Mouse (Mus musculus) gastrocnemius, postnatal 36 days (tissue): ENCODE results near the gene Mid1. TPM values are rescaled to one million over a fixed set of nuclear protein-coding genes. Genes with fewer than 3 reads are reported as not detected.
A peak's percentile ranks its signal among the peaks of the same experiment; 100 is the strongest.

Experiments
- DNase-seq, 2 experiments: peaks; one replicate each; pipeline ENCODE4 v3.0.0; 2022
- intact Hi-C: fragments of 180-260 bp; cut with DNase I; formaldehyde crosslinking; loops from one replicate; pipeline ENCODE4 v1.15.1; 2025
- long read RNA-seq, 2 experiments: library from polyadenylated mRNA; stranded (forward); transcript quantifications; one replicate each; pipeline ENCODE4 v2.0.0; 2021
- total RNA-seq, 2 experiments: library from RNA; stranded (reverse); gene quantifications; 2 replicates each; pipeline ENCODE4 v1.2.3; 2021

Mid1 gene
- 1 to 10 TPM; 5.5 to 7.2 TPM for total RNA-seq
- long read RNA-seq, experiment 1, partial matches to known transcripts, result 0 of 2 reads
- long read RNA-seq, experiment 1, other reads (novel, unspliced or antisense), result 2 of 2 reads
- long read RNA-seq, experiment 2, partial matches to known transcripts, result 1 of 2 reads
- long read RNA-seq, experiment 2, other reads (novel, unspliced or antisense), result 1 of 2 reads

DNA sequence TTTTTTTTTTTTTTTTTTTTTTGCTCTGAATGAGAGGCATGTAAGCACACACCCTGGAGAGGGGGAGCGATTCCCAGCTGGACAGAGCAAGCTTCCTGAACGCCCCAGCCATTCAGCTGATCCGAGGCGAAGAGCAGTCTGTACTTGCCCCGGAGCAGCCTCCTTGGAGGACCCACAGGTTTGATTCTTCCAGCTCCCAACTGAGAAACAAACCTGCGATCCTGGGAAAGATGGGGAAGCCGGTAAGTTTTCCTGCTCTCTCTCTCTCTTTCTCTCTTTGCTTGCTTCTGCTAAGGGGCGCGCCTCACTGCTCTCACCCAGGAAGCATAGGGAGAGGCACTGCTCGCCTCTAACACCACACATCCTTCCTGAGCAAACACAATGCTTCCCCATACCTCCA is at the start of gene Mid1:
Gene Mid1, plus strand, starts transcription at position 69 of the 400 bp plus-strand sequence.
- DNase-seq, result peak; percentile 8 to 31
- intact Hi-C loops, result no loop called here

DNA sequence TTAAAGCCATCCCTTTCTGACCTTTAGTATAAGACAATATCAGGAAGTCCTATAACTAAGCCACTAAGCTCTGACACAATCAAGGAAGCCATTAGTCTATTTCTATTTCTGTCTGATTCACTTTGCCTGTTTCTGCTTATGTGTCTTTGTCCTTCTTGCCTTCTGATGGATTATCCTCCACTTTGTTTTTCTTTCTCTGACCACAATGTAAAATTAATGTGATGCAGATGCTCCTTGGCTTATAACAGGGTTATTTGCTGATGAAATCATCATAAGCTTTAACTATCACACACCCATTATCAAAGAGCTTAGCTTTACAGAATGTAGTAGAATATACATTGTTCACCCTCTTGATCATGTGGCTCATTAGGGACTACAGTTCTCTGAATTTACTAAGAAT is 11.9 kb upstream of the Mid1 start:
- DNase-seq, result no peak
- intact Hi-C loops, result no loop called here

GRCm38 (mm10) chrX:169676313-169676712 is 8.7 kb upstream of the Mid1 start:
- DNase-seq, result no peak
- intact Hi-C loops, result no loop called here

DNA sequence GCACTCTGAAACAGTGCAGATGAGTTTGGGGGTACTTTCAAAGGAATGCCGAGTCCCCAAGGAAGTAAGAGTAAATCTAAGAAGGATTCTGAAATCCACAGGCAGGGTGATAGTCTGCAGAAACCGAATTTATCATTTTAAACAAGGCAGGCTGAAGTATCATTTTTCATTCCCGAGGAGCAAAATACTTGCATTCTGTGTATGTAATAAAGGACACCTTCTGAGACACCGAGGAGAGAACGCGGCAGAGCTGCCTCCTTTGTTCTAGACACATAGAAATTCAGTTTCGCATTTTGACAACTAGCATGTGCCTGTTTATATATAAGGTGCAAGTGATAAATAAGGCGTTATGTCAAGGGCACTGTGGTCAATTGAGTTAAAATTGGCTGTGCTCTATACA is 732 bp downstream of the Mid1 start:
- intact Hi-C loops, result no loop called here
- DNase-seq, result no peak

GRCm38 (mm10) chrX:169691217-169691616 is 6.2 kb downstream of the Mid1 start:
- intact Hi-C loops, result no loop called here
- DNase-seq, result no peak

DNA sequence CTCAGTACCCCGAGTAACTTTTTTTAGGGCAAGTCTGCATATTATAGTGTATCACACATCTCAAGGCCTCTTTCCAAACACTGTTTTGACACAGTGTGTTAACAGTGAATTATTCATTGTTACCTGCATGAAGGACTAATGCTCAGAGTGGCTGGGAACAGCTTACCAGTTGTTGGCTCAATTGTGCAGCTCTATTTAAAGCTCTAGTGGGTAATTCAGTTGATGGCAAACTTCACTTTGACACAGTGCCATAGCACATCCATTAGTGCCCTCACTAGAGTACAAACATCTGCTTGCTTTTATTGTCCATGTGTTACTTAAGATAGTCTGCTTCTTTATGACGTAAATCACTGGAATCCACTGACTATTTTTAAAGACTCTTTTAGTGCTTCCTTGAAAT is 6.7 kb downstream of the Mid1 start:
- intact Hi-C loops, result no loop called here
- no peak for DNase-seq

- intact Hi-C loops, result no loop called here
- no peak for DNase-seq
Observed at GRCm38 (mm10) chrX:169692225-169692909, 7.4 kb downstream of the Mid1 start.

- intact Hi-C loops, result no loop called here
- DNase-seq, result peak in 1 of 2 experiments; percentile 8
Observed at GRCm38 (mm10) chrX:169704016-169704602, 19.1 kb downstream of the Mid1 start.

DNA sequence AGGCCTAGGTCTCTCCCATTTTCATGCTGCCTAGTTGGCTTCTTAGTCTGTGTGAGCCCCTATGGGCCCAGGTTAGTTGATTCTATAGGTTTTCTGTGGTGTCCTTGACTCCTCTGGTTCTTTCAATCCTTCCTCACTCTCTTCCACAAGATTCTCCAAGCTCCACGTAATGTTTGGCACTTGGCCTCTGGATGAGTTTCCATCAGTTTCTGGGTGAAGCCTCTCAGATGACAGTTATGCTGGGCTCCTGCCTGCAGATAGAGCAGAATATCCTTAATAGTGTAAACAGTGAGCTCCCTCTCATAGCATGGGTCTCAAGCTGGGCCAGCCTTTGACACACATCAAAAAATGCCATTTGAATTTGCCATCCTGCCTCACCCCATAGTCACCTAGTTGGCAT is 38.5 kb downstream of the Mid1 start:
- peak in 1 of 2 experiments; percentile 24 for DNase-seq
- intact Hi-C loops, result no loop called here

DNA sequence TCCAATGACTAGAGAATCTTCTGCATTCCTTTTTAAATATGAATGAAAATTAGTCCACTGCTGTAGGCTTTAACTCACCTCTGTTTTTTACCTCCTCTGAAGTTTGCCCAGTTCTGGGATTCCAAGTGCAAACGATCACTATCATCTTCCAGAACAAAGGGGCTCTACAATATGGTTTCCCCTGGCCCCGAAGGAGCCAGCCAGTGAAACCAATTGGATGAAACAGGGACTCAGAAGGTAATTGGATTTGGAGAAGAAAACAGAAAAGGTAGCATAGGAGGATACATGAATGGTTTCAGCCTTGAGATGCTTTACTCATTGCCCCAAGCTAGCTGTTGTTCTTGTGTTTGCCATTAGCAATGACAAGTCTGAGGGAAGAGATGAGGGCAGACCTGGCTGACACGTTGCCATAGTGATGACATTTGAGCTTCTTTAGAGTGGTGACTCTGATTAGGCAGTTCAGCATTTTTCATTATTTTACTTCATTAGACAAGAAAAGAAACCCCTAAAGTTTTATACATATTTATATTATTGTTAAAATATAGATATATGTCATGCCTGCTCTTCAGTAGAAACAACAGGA is 50.5 kb downstream of the Mid1 start:
- DNase-seq, result no peak
- intact Hi-C loops, result no loop called here

DNA sequence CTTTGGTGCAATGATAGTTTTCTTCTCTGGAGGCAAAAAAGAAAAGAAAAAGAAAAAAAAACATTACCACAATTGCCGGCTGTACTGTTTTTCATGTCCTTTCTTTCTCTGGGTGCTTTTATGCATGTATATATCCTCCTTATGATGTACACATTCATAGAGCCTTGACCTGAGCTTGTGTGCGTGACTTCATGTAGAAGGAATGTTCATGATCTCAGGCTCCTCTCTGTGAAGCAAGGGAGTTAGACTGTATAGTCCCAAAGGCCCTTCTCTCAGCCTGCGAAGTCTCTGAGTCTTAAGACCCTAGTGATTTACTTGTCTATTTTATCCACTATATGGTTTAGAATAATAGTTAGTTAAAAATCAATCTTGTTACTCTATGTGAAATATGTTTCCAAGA is 73.0 kb downstream of the Mid1 start:
- intact Hi-C loops, result no loop called here
- no peak for DNase-seq

DNA sequence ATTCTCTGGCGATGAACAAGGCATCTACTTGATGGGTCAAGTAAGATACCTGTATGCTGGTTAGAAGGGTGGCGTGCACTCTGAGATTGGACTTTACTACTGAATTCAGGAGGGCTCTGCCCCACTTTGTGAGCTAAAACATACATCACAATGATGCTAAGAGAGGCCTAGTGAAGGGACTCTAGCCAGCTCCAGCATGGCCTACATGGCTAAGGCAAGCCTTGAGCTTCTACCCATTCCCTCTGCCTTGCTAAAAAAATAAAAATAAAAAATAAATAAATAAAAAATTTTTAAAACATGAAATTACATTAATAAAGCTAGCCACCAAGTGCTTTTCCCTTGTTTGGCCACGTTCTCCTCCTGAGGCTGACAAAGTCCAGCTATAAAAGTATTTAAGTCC is 94.5 kb downstream of the Mid1 start, which contains the start of gene 4933400A11Rik:
Gene 4933400A11Rik, minus strand, starts transcription at position 101 of the 400 bp plus-strand sequence.
- intact Hi-C loops, result no loop called here
- no peak for DNase-seq

DNA sequence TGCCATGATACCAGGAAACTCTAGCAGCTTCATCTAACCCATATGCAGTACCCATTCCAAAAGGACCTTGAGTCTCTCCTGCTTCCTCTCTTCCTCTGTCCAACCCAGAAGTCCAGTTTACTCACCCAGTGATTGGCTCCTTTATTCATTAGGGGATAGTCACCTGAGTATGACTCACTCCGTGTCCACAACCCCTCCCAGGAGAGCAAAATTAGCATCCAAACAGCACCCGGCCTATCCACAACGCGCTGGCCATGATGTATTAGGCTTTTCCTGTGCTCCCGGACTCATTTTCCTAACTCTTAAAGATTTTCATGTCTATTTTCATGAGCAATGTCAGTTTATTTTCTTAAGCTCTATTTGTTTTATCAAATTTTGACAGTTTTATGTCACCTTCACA is 104.7 kb downstream of the Mid1 start:
- intact Hi-C loops, result no loop called here
- DNase-seq, result no peak

- no peak for DNase-seq
- intact Hi-C loops, result no loop called here
Observed at GRCm38 (mm10) chrX:169792879-169793278, 107.9 kb downstream of the Mid1 start.

GRCm38 (mm10) chrX:169794421-169794820 is 109.4 kb downstream of the Mid1 start:
- no peak for DNase-seq
- intact Hi-C loops, result no loop called here

GRCm38 (mm10) chrX:169794831-169795311 is 109.9 kb downstream of the Mid1 start:
- DNase-seq, result peak in 1 of 2 experiments; percentile 21
- intact Hi-C loops, result no loop called here

GRCm38 (mm10) chrX:169797148-169797547 is 112.1 kb downstream of the Mid1 start:
- no peak for DNase-seq
- intact Hi-C loops, result no loop called here

GRCm38 (mm10) chrX:169798987-169799680 is 114.1 kb downstream of the Mid1 start:
- intact Hi-C loops, result no loop called here
- DNase-seq, result no peak

DNA sequence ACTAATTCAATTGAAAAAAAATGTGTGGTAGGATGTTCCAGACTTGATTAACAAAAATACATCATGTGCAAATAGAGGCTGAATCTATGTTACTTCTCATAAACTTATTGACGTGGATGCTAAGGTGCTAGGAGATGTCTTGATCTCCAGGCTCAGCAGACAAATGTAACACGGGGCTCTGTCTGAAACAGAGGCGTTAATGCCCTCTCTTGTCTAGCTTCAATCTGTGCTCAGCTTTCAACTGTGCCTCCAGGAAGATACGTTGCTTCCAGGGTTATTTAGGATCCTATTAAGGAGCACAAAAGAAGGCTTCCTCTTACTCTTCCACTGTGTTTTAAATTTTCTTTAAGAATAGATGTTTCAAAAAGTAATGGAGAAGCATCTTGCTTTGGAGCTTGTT is 115.2 kb downstream of the Mid1 start:
- DNase-seq, result no peak
- intact Hi-C loops, result no loop called here

DNA sequence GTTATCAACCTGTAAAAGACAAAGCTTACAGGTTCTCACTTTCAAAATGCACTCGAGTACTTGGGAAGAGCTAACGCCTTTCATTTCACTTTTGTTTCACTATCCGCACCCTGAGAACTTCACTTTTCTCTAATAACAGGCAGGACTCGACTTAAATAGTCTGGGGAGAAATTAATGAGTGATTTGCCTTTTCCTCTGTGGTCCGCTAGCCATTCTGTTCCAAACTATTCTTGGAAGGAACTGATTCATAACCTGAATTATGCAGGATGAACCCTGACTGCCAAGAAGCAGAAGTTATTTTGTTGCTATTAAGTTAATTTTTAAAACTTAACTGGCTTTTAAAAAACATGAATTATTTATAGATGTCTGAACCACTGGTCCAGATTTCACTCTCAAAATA is 120.8 kb downstream of the Mid1 start:
- DNase-seq, result no peak
- intact Hi-C loops, result no loop called here

DNA sequence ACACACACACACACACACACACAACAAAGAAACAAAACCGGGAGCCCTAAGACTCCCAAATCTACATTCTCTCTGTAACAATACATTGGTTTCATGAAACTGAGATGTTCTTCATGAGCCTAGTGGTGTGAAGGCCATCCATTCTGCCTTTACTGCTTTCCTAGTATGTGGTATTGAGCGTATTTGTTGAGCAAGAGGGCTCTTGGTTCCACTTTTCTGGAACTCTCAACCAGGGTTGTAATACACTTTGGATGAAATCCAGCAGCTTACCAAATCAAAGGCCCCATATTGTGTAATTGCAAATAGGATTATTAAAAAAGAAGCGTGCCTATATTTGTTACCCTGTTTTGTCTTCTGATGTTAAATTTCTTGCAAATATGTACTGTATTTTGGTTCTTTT is 122.7 kb downstream of the Mid1 start:
- intact Hi-C loops, result no loop called here
- no peak for DNase-seq
